In genomic region chr2:24568555-24568954, GRCm38 (mm10) we compare ENCODE assay signal across 8 mouse cellular contexts.
DNase-seq lines count a peak whose midpoint lies in the region; ATAC-seq lines count a peak whose summit lies in the region.
"Had no signal": no experiment of that assay in that cellular context is flagged by ENCODE, and none has a peak within 500 bp of the region (broad histone marks: within the 10 kb centered on the region; RNA-seq: fewer than 3 reads in every experiment).

No protein-coding gene starts in this region.

- H3K9ac ChIP-seq in kidney, embryonic 14.5 days (ENCODE audit: low read depth, low read length) = no peak overlapping the region
- H3K9ac ChIP-seq: embryonic facial prominence, embryonic 12.5 days had no signal

- H3K27me3 ChIP-seq in kidney, embryonic 14.5 days (ENCODE audit: control insufficient read depth, insufficient read depth, low read length) = no peaks in the 10 kb centered on the region

- H3K4me1 ChIP-seq in kidney, embryonic 14.5 days (ENCODE audit: control insufficient read depth, insufficient read depth, low read length) = no peaks in the 10 kb centered on the region
- H3K4me1 ChIP-seq: embryonic facial prominence, embryonic 12.5 days had no signal

- peak; percentile 74 for DNase-seq in kidney, adult 9 months
- peak; percentile 6 to 8 for DNase-seq in B cell, adult 2 months
- peak; percentile 58 for DNase-seq in MN1 (ENCODE audit: low spot score)
- peak; percentile 42 for DNase-seq in embryo, embryonic 9.5 days (ENCODE audit: extremely low spot score)
- DNase-seq in lung, postnatal 25 days (ENCODE audit: low spot score) = peak; percentile 53
- no peak for DNase-seq in spleen, postnatal 14 days (ENCODE audit: low spot score in 2 of 2)

- H3K36me3 ChIP-seq in kidney, embryonic 14.5 days (ENCODE audit: control insufficient read depth, insufficient read depth, low read length) = no peaks in the 10 kb centered on the region
- H3K36me3 ChIP-seq: embryonic facial prominence, embryonic 12.5 days had no signal

- H3K27ac ChIP-seq in kidney, embryonic 14.5 days (ENCODE audit: low read depth, low read length) = no peak overlapping the region
- H3K27ac ChIP-seq: embryonic facial prominence, embryonic 12.5 days had no signal

- no peak for ATAC-seq in kidney, embryonic 14.5 days (ENCODE audit: low FRiP score, low TSS enrichment)

- H3K4me2 ChIP-seq in kidney, embryonic 14.5 days (replicated peaks; ENCODE audit: low read depth, low read length) = no peak overlapping the region
- H3K4me2 ChIP-seq: embryonic facial prominence, embryonic 12.5 days had no signal

- 6% methylated on average over 3 of the region's 3 CpGs for WGBS in kidney, embryonic 14.5 days

- H3K9me3 ChIP-seq in kidney, embryonic 14.5 days (ENCODE audit: control insufficient read depth, low read length) = no peaks in the 10 kb centered on the region
- H3K9me3 ChIP-seq: embryonic facial prominence, embryonic 12.5 days had no signal

- H3K4me3 ChIP-seq in kidney, embryonic 14.5 days (ENCODE audit: low read length) = no peak overlapping the region
- H3K4me3 ChIP-seq: embryonic facial prominence, embryonic 12.5 days had no signal

Comparison
In these comparisons a context has a peak if more than half of its experiments do, and no peak if none do; other contexts are left out.
1. DNase-seq: peak in kidney, adult 9 months (single experiment), B cell, adult 2 months (2 of 2), MN1 (single experiment), embryo, embryonic 9.5 days (single experiment) and lung, postnatal 25 days (single experiment); none in spleen, postnatal 14 days (0 of 2).